Mouse (Mus musculus) left cerebral cortex, postnatal 10 days (tissue): ENCODE data around the gene Gm29666. TPM values are rescaled to one million over a fixed set of nuclear protein-coding genes. Genes with fewer than 3 reads are reported as not detected.
A peak's percentile ranks its signal among the peaks of the same experiment; 100 is the strongest.
"Not testable (repeated sequence)": the region's sequence is repeated elsewhere in the genome, so short reads cannot be mapped to it uniquely, and the experiment has no call there.

Experiments
- DNase-seq, 2 experiments: peaks; one replicate each; pipeline ENCODE4 v3.0.0; 2021 to 2022; ENCODE audit warnings: low spot score in 2 of 2, mixed read lengths in 1 of 2; ENCODE audit errors: extremely low spot score in 1 of 2
- intact Hi-C: fragments of 180-260 bp; cut with DNase I; formaldehyde crosslinking; loops from one replicate; pipeline ENCODE4 v1.15.1; 2025
- total RNA-seq, 2 experiments: library from RNA; stranded (reverse); gene quantifications; 2 replicates each; pipeline ENCODE4 v1.2.3; 2021

Gm29666 gene
- total RNA-seq, 2 experiments from 2014 or later: 0.91 to 1.5 TPM

GRCm38 (mm10) chr15:84923508-84924181 lies 3.8 kb upstream of the Gm29666 start:
- intact Hi-C loops: loop anchor here (5.0 to 10.0 kb wide), 2 partner anchors 69 to 166 kb away; partner anchors contain the start of gene Phf21b
- peak in 1 of 2 experiments; percentile 78 for DNase-seq

- intact Hi-C loops: loop anchor here (5.0 to 10.0 kb wide), 2 partner anchors 68 to 166 kb away; partner anchors contain the start of gene Phf21b
- DNase-seq: peak; percentile 99 to 100
These were observed 3.2 kb upstream of the Gm29666 start, which contains the start of gene Nup50 for GRCm38 (mm10) chr15:84922884-84923507. TSS of gene Nup50 (plus strand) at chr15:84923411.

- intact Hi-C loops: no loop called here
- DNase-seq: no peak
These were observed 6.6 kb downstream of the Gm29666 start for GRCm38 (mm10) chr15:84913201-84913600.

GRCm38 (mm10) chr15:84903843-84904385 lies 15.9 kb downstream of the Gm29666 start:
- intact Hi-C loops: no loop called here
- no peak for DNase-seq

GRCm38 (mm10) chr15:84898077-84898476 lies 21.8 kb downstream of the Gm29666 start:
- DNase-seq: no peak
- intact Hi-C loops: no loop called here

GRCm38 (mm10) chr15:84896664-84897063 lies 23.2 kb downstream of the Gm29666 start:
- intact Hi-C loops: no loop called here
- DNase-seq: no peak

GRCm38 (mm10) chr15:84896216-84896615 lies 23.6 kb downstream of the Gm29666 start:
- DNase-seq, intact Hi-C loops: not testable (repeated sequence)

GRCm38 (mm10) chr15:84891658-84892057 lies 28.2 kb downstream of the Gm29666 start:
- intact Hi-C loops: loop anchor here (2.0 kb wide), 1 partner anchor 91 kb away; no protein-coding TSS in a partner anchor
- peak; percentile 52 to 67 for DNase-seq

- intact Hi-C loops: loop anchor here (2.0 kb wide), 1 partner anchor 90 kb away; no protein-coding TSS in a partner anchor
These were observed 28.6 kb downstream of the Gm29666 start for GRCm38 (mm10) chr15:84891246-84891645.

GRCm38 (mm10) chr15:84888066-84888465 lies 31.8 kb downstream of the Gm29666 start:
- intact Hi-C loops: no loop called here
- peak in 1 of 2 experiments; percentile 40 for DNase-seq

More at GRCm38 (mm10) chr15:84891246-84891645, 28.6 kb downstream of the Gm29666 start:
- DNase-seq: no peak

GRCm38 (mm10) chr15:84877029-84877815 lies 42.6 kb downstream of the Gm29666 start:
- no peak for DNase-seq
- intact Hi-C loops: no loop called here

GRCm38 (mm10) chr15:84873867-84874266 lies 46.0 kb downstream of the Gm29666 start:
- peak in 1 of 2 experiments; percentile 40 for DNase-seq
- intact Hi-C loops: no loop called here

GRCm38 (mm10) chr15:84873079-84873478 lies 46.8 kb downstream of the Gm29666 start:
- no peak for DNase-seq
- intact Hi-C loops: no loop called here

- intact Hi-C loops: no loop called here
- DNase-seq: no peak
These were observed 48.0 kb downstream of the Gm29666 start for GRCm38 (mm10) chr15:84871802-84872201.

- DNase-seq: no peak
These were observed 57.9 kb downstream of the Gm29666 start for GRCm38 (mm10) chr15:84861911-84862310.

More at GRCm38 (mm10) chr15:84861911-84862310, 57.9 kb downstream of the Gm29666 start:
- intact Hi-C loops: no loop called here
